In genomic region chr8:84339320-84339719, GRCm38 (mm10) we compare ENCODE assay signal across 17 mouse cellular contexts. TPM values are rescaled to one million over a fixed set of nuclear protein-coding genes. Genes with fewer than 3 reads are reported as not detected.
DNase-seq lines count a peak whose midpoint lies in the region; ATAC-seq and TF ChIP-seq lines count a peak whose summit lies in the region.
"Had no signal": no experiment of that assay in that cellular context is flagged by ENCODE, and none has a peak within 500 bp of the region (broad histone marks: within the 10 kb centered on the region; RNA-seq: fewer than 3 reads in every experiment).

No protein-coding gene starts in this region.

- WGBS in kidney, adult 2 months: 21% methylated on average over 7 of the region's 7 CpGs
- WGBS in kidney, embryonic 14.5 days: 12% methylated on average over 7 of the region's 7 CpGs
- WGBS in cerebellum, adult 2 months: 5% methylated on average over 7 of the region's 7 CpGs
- WGBS in olfactory bulb, adult 2 months: 30% methylated on average over 7 of the region's 7 CpGs

- no peak for TF ChIP-seq CTCF in kidney, adult 2 months (conservative IDR thresholded peaks at IDR 0.05; ENCODE audit: insufficient read depth, insufficient read length, low read depth, low read length)
- peak; percentile 12; the same call in 1 of the 2 replicates for TF ChIP-seq CTCF in cerebellum, adult 2 months (IDR thresholded peaks at IDR 0.05; ENCODE audit: borderline replicate concordance, insufficient read depth, low read depth, low read length)
- TF ChIP-seq CTCF in olfactory bulb, adult 2 months (IDR thresholded peaks at IDR 0.05; ENCODE audit: insufficient read depth, low read depth, low read length): no peak

- H3K9me3 ChIP-seq in kidney, embryonic 14.5 days (ENCODE audit: control insufficient read depth, low read length): no peaks in the 10 kb centered on the region
- H3K9me3 ChIP-seq: embryonic facial prominence, embryonic 12.5 days; heart, embryonic 10.5 days; hindbrain, embryonic 10.5 days; limb, embryonic 13.5 days had no signal

- H3K4me3 ChIP-seq in kidney, adult 2 months (ENCODE audit: insufficient read depth, low read depth, low read length): no peak overlapping the region
- no peak overlapping the region for H3K4me3 ChIP-seq in kidney, embryonic 14.5 days (ENCODE audit: low read length)
- peak overlapping the region; percentile 95 for H3K4me3 ChIP-seq in cerebellum, adult 2 months (replicated peaks; ENCODE audit: insufficient read depth, low read depth, low read length)
- H3K4me3 ChIP-seq in olfactory bulb, adult 2 months (ENCODE audit: insufficient read depth, low read depth, low read length): peak overlapping the region; percentile 13; the same call in 1 of the 2 replicates
- H3K4me3 ChIP-seq: embryonic facial prominence, embryonic 12.5 days; heart, embryonic 10.5 days; myocyte had no signal

- no peak overlapping the region for H3K4me2 ChIP-seq in kidney, embryonic 14.5 days (replicated peaks; ENCODE audit: low read depth, low read length)

- no peaks in the 10 kb centered on the region for H3K36me3 ChIP-seq in kidney, adult 2 months (ENCODE audit: control insufficient read depth, insufficient read depth, low read length)
- no peaks in the 10 kb centered on the region for H3K36me3 ChIP-seq in kidney, embryonic 14.5 days (ENCODE audit: control insufficient read depth, insufficient read depth, low read length)
- H3K36me3 ChIP-seq: embryonic facial prominence, embryonic 12.5 days; heart, embryonic 10.5 days; hindbrain, embryonic 10.5 days; limb, embryonic 13.5 days had no signal

- no peak for ATAC-seq in kidney, embryonic 14.5 days (ENCODE audit: low FRiP score, low TSS enrichment)

- H3K27ac ChIP-seq in kidney, adult 2 months (ENCODE audit: insufficient read depth, low read depth, low read length): no peak overlapping the region
- no peak overlapping the region for H3K27ac ChIP-seq in kidney, embryonic 14.5 days (ENCODE audit: low read depth, low read length)
- peak overlapping the region; percentile 88 for H3K27ac ChIP-seq in cerebellum, adult 2 months (ENCODE audit: insufficient read depth, low read length)
- H3K27ac ChIP-seq in olfactory bulb, adult 2 months (ENCODE audit: insufficient read depth, low read depth, low read length): no peak overlapping the region
- H3K27ac ChIP-seq: embryonic facial prominence, embryonic 12.5 days; heart, embryonic 10.5 days; hindbrain, embryonic 10.5 days; limb, embryonic 13.5 days had no signal

- intact Hi-C loops in heart, postnatal 10 days (cut with DNase I): no loop called here

- no peaks in the 10 kb centered on the region for H3K27me3 ChIP-seq in kidney, adult 2 months (replicated peaks; ENCODE audit: control insufficient read depth, insufficient read depth, low read length)
- H3K27me3 ChIP-seq in kidney, embryonic 14.5 days (ENCODE audit: control insufficient read depth, insufficient read depth, low read length): peaks cover 22% of the 10 kb centered on the region
- no peaks in the 10 kb centered on the region for H3K27me3 ChIP-seq in cerebellum, adult 2 months (ENCODE audit: control insufficient read depth, insufficient read depth, low read length)

- H3K9ac ChIP-seq in kidney, embryonic 14.5 days (ENCODE audit: low read depth, low read length): no peak overlapping the region
- H3K9ac ChIP-seq: embryonic facial prominence, embryonic 12.5 days; limb, embryonic 13.5 days had no signal

- no peaks in the 10 kb centered on the region; the same call in 1 of the 2 replicates for H3K4me1 ChIP-seq in kidney, adult 2 months (ENCODE audit: control insufficient read depth, insufficient read depth, low read length)
- no peaks in the 10 kb centered on the region for H3K4me1 ChIP-seq in kidney, embryonic 14.5 days (ENCODE audit: control insufficient read depth, insufficient read depth, low read length)
- peaks cover 22% of the 10 kb centered on the region for H3K4me1 ChIP-seq in cerebellum, adult 2 months (ENCODE audit: control insufficient read depth, insufficient read depth, low read length)
- H3K4me1 ChIP-seq in olfactory bulb, adult 2 months (ENCODE audit: control insufficient read depth, insufficient read depth, low read length): peaks cover 33% of the 10 kb centered on the region
- H3K4me1 ChIP-seq: embryonic facial prominence, embryonic 12.5 days had no signal

- TF ChIP-seq POLR2A in kidney, adult 2 months (IDR thresholded peaks at IDR 0.05; ENCODE audit: low read depth, low read length): no peak
- TF ChIP-seq POLR2A in cerebellum, adult 2 months (IDR thresholded peaks at IDR 0.05; ENCODE audit: borderline replicate concordance, insufficient read depth, low read length): peak; percentile 39; the same call in 1 of the 2 replicates
- TF ChIP-seq POLR2A in olfactory bulb, adult 2 months (IDR thresholded peaks at IDR 0.05; ENCODE audit: insufficient read depth, low read depth, low read length): no peak

- peak; percentile 36 for DNase-seq in kidney, adult 2 months
- DNase-seq in thymus, postnatal 25 days: peak; percentile 6
- no peak for DNase-seq in thymus, postnatal 4 days
- DNase-seq in cerebellum, adult 2 months: peak; percentile 81 to 88
- DNase-seq in lung, postnatal 10 days: no peak
- DNase-seq in heart, postnatal 10 days: no peak
- DNase-seq: adrenal gland, postnatal 14 days; kidney, adult 11 months; lung, adult 2 months; spleen, adult 18-20 months had no signal

RNA-seq across cellular contexts. Expression of gene Cacna1a, which starts 48.9 kb away (rescaled TPM):
- 6.8 and 12.2 TPM in 2 replicates for polyA plus RNA-seq in kidney, adult 2 months (2012; rRNA removed)
- polyA plus RNA-seq in kidney, embryonic 14.5 days (2014; fragmentation: Nextera tagmentation; extraction: Ambion mirVana): 3.6 and 4.4 TPM in 2 replicates
- 220 and 260 TPM in 2 replicates for polyA plus RNA-seq in cerebellum, adult 2 months (2012; rRNA removed)
- polyA plus RNA-seq in olfactory bulb, adult 2 months (2012; ENCODE audit: insufficient read depth, insufficient read length, low replicate concordance, missing spikeins): not detected in 2 replicates
- total RNA-seq in heart, postnatal 10 days (2021): 1 to 10 TPM; 6.1 to 6.5 TPM

Comparison
In these comparisons a context has a peak if more than half of its experiments do, and no peak if none do; other contexts are left out.
1. DNase-seq: peak in kidney, adult 2 months (single experiment), thymus, postnatal 25 days (single experiment) and cerebellum, adult 2 months (2 of 2); none in thymus, postnatal 4 days (single experiment), lung, postnatal 10 days (single experiment) and heart, postnatal 10 days (0 of 2).
2. H3K4me3 ChIP-seq: peak in cerebellum, adult 2 months (single experiment) and olfactory bulb, adult 2 months (single experiment); none in kidney, adult 2 months (single experiment) and kidney, embryonic 14.5 days (single experiment).